Mouse (Mus musculus) liver, adult 2 months (tissue): ENCODE results near the gene Tmc1.

Experiments
- CTCF ChIP-seq: fragments of 200-500 bp; IDR thresholded peaks from 2 replicates; pipeline ENCODE4 v1.5.1; 2011; ENCODE audit warnings: low read depth, low read length, control low read depth
- POLR2A ChIP-seq: fragments of 200-500 bp; IDR thresholded peaks from 2 replicates; pipeline ENCODE4 v1.6.1; 2011; ENCODE audit warnings: low read length, control low read depth; ENCODE audit not compliant: insufficient read depth; ENCODE audit errors: extremely low read depth

DNA sequence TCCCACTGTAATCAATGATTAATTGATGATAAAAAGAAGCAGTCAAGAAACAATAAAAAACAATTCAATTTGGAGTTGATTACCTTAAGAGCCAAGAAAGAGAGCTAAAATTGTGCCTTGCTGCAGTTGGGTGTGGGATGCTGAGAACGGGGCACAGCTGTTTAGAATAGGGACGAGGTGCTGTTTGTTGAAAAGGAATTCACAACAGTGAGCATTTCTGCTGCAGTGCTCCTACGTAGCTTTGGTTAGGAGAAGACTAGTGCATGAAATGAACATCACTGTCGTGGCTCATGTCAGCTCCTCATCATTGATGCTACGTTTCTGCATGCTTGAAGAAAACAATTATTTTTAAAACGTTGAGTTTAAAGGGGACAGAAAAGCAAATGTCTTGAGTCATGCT lies 166.7 kb downstream of the Tmc1 start:
- TF ChIP-seq POLR2A (no peak), CTCF (no peak)
